Mouse (Mus musculus): ENCODE measurements at regions not wholly inside any gene's neighbourhood (a gene's known extent, or its start where the extent isn't known, plus 50 kb on each side); places are given as distances from the start of the nearest gene placed in this dataset.

DNA sequence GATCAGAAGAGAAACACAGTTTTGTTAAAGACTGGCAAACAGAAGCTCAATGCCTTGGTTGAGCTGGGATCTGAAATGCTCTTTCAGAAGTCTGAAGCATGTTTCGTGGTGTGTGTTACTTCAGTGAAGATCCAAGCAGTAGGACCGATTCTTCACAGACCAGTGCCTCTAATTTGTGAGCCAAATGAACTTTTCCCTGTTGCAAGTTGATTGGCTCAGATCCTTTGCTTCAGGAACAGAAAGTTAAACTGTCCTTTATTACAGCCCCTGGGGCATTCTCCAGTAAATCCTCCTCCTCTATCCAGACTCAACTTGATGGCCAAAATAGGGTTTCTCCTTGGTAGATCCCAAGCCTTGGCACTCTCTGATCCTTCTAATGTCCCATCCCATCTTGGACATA, 85.6 kb upstream of the Slc24a3 start:
- no peaks in the 10 kb centered on the region for H3K36me3 ChIP-seq (replicated peaks in 1 of 2; ENCODE audit: control insufficient read depth in 1 of 2, insufficient read depth in 1 of 2, low read length in 1 of 2)
- H3K4me2 ChIP-seq (ENCODE audit: insufficient read depth, low read depth, poor library complexity, severe bottlenecking) = no peak overlapping the region
- H3K27ac ChIP-seq (ENCODE audit: insufficient read depth, low read depth) = no peak overlapping the region
- no peak overlapping the region for H3K4me3 ChIP-seq (replicated peaks in 1 of 3; ENCODE audit: low read depth in 2 of 3, low read length in 2 of 3, poor library complexity in 1 of 3)
- no peak for DNase-seq (ENCODE audit: extremely low read depth)
- H3K27me3 ChIP-seq (replicated peaks) = peaks cover 4% of the 10 kb centered on the region
- in situ Hi-C loops (cut with MboI; ENCODE audit: low pct_ligation_motif_present, low pct_unique_long_range_greater_than_20kb, low sequenced_read_pairs) (no loop called here), dilution Hi-C loops (cut with MboI; ENCODE audit: extremely low pct_ligation_motif_present, extremely low pct_unique_long_range_greater_than_20kb, low sequenced_read_pairs) (no loop called here)
- no peaks in the 10 kb centered on the region; a peak in 1 of 4 replicates for H3K4me1 ChIP-seq (ENCODE audit: control insufficient read depth in 1 of 2, insufficient read depth in 2 of 2)
- H3K9me3 ChIP-seq (replicated peaks; ENCODE audit: low read length) = no peaks in the 10 kb centered on the region
- no peaks in the 10 kb centered on the region for H3K79me2 ChIP-seq (replicated peaks; ENCODE audit: control insufficient read depth, extremely low read depth, insufficient read depth, poor library complexity, severe bottlenecking)
- H3K9ac ChIP-seq (ENCODE audit: insufficient read depth, low read depth) = no peak overlapping the region
- no peak for TF ChIP-seq MAFK (IDR thresholded peaks at IDR 0.05; ENCODE audit: insufficient replicate concordance, low read length)
- no peak for TF ChIP-seq CHD2 (IDR thresholded peaks at IDR 0.05; ENCODE audit: low read length)
- no peak for TF ChIP-seq ZKSCAN1 (IDR thresholded peaks at IDR 0.05; ENCODE audit: borderline replicate concordance, low read depth, low read length)
- no peak for TF ChIP-seq ZMIZ1 (IDR thresholded peaks at IDR 0.05; ENCODE audit: low read depth, low read length)

DNA sequence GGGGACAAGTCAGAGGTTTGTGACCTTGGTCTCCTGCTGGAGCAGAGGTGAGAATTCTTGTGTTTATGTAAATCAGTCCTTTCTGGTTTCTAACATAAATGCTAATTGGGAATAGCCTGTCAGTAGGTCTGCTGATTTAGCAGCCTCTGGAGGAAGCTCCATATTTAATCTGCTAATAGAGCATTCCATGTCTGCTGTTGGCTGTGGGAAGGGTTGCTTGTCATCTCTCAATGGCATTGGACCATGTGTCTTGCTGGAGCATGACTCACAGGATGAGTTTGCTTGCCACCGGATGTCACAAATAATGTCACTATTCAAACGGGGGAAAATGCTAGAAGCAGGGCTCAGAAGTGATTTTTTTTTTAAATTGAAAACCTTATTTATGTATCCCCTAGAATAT, 82.9 kb upstream of the Slc24a3 start:
- no peak for DNase-seq (ENCODE audit: extremely low read depth)
- in situ Hi-C loops (cut with MboI; ENCODE audit: low pct_ligation_motif_present, low pct_unique_long_range_greater_than_20kb, low sequenced_read_pairs) (no loop called here), dilution Hi-C loops (cut with MboI; ENCODE audit: extremely low pct_ligation_motif_present, extremely low pct_unique_long_range_greater_than_20kb, low sequenced_read_pairs) (no loop called here)
- Histone ChIP-seq H3K4me1 (ENCODE audit: control insufficient read depth in 1 of 2, insufficient read depth in 2 of 2) (no peaks in the 10 kb centered on the region; a peak in 1 of 4 replicates), H3K4me2 (ENCODE audit: insufficient read depth, low read depth, poor library complexity, severe bottlenecking) (no peak overlapping the region), H3K4me3 (replicated peaks in 1 of 3; ENCODE audit: low read depth in 2 of 3, low read length in 2 of 3, poor library complexity in 1 of 3) (no peak overlapping the region), H3K27ac (ENCODE audit: insufficient read depth, low read depth) (no peak overlapping the region), H3K9ac (ENCODE audit: insufficient read depth, low read depth) (no peak overlapping the region), H3K9me3 (replicated peaks; ENCODE audit: low read length) (no peaks in the 10 kb centered on the region), H3K79me2 (replicated peaks; ENCODE audit: control insufficient read depth, extremely low read depth, insufficient read depth, poor library complexity, severe bottlenecking) (no peaks in the 10 kb centered on the region), H3K27me3 (replicated peaks) (peaks cover 4% of the 10 kb centered on the region), H3K36me3 (replicated peaks in 1 of 2; ENCODE audit: control insufficient read depth in 1 of 2, insufficient read depth in 1 of 2, low read length in 1 of 2) (no peaks in the 10 kb centered on the region)
- TF ChIP-seq ZNF384 (IDR thresholded peaks at IDR 0.05; ENCODE audit: low read depth, low read length) (no peak), MAFK (IDR thresholded peaks at IDR 0.05; ENCODE audit: insufficient replicate concordance, low read length) (no peak)

GRCm38 (mm10) chr2:145086118-145086517, 81.4 kb upstream of the Slc24a3 start:
- TF ChIP-seq ZNF384 (IDR thresholded peaks at IDR 0.05; ENCODE audit: low read depth, low read length) (no peak), NELFE (IDR thresholded peaks at IDR 0.05; ENCODE audit: low read depth, low read length) (no peak), ETS1 (conservative IDR thresholded peaks at IDR 0.05; ENCODE audit: low read depth, low read length) (no peak), NRF1 (IDR thresholded peaks at IDR 0.05; ENCODE audit: low read depth, low read length) (no peak), CHD2 (IDR thresholded peaks at IDR 0.05; ENCODE audit: low read length) (no peak), ELF1 (IDR thresholded peaks at IDR 0.05; ENCODE audit: low read depth, low read length) (no peak), MAX (IDR thresholded peaks at IDR 0.05; ENCODE audit: low read length) (no peak)

More at GRCm38 (mm10) chr2:145086118-145086517, 81.4 kb upstream of the Slc24a3 start:
- Histone ChIP-seq H3K4me1 (ENCODE audit: control insufficient read depth in 1 of 2, insufficient read depth in 2 of 2) (no peaks in the 10 kb centered on the region; a peak in 1 of 4 replicates), H3K4me2 (ENCODE audit: insufficient read depth, low read depth, poor library complexity, severe bottlenecking) (no peak overlapping the region), H3K4me3 (replicated peaks in 1 of 3; ENCODE audit: low read depth in 2 of 3, low read length in 2 of 3, poor library complexity in 1 of 3) (no peak overlapping the region), H3K79me2 (replicated peaks; ENCODE audit: control insufficient read depth, extremely low read depth, insufficient read depth, poor library complexity, severe bottlenecking) (no peaks in the 10 kb centered on the region), H3K36me3 (replicated peaks in 1 of 2; ENCODE audit: control insufficient read depth in 1 of 2, insufficient read depth in 1 of 2, low read length in 1 of 2) (no peaks in the 10 kb centered on the region), H3K27me3 (replicated peaks) (peaks cover 4% of the 10 kb centered on the region), H3K27ac (ENCODE audit: insufficient read depth, low read depth) (no peak overlapping the region), H3K9me3 (replicated peaks; ENCODE audit: low read length) (no peaks in the 10 kb centered on the region), H3K9ac (ENCODE audit: insufficient read depth, low read depth) (no peak overlapping the region)
- dilution Hi-C loops (cut with MboI; ENCODE audit: extremely low pct_ligation_motif_present, extremely low pct_unique_long_range_greater_than_20kb, low sequenced_read_pairs) (no loop called here), in situ Hi-C loops (cut with MboI; ENCODE audit: low pct_ligation_motif_present, low pct_unique_long_range_greater_than_20kb, low sequenced_read_pairs) (no loop called here)
- DNase-seq (ENCODE audit: extremely low read depth) = no peak

Measured in CH12.LX (cell line).